Mouse (Mus musculus) CD4-positive helper T cell, adult 2 months (primary cell): ENCODE results near the gene Ltbp1.

Source experiments
- DNase-seq: peaks from one replicate; pipeline ENCODE4 v3.0.0-alpha.2; 2012; ENCODE audit warnings: low read depth, missing footprints, low spot score

The Ltbp1 gene

DNA sequence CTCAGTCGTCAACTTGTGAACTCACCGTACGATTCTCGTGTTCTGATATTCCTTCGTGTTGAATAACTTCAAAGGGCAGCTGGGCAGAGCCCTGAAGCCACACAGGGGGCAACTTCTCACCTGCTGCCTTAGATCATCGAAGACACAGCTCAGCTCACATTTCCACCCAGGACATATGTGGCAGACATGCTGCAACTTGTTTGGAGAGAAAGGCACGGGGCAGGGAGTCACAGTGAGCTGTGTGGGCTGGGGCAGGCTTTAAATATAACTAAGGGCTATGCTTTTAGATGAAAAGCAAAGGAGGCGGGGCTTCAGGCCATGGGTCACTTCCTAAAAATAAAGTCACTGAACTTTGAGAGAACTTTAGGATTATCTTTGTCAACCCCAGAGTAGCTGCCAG lies 51.3 kb downstream of the Ltbp1 start:
- DNase-seq = no peak

DNA sequence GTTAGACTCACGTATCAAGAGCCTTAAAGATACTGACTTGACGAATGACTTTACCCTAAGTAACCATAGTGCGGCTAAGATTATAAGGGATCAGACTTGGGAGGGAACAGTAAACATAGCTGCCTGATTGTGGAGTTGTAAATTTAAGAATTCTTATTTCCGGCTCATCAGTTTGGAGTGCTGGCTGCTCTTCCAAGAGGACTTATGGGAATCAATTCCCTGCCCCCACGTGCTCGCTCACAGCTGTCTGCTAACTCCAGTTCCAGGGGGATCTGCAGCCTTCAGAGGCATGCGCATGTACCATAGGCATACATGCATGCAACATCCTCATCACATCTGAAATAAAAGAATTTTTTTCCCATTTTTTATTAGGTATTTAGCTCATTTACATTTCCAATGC lies 61.0 kb downstream of the Ltbp1 start:
- no peak for DNase-seq

DNA sequence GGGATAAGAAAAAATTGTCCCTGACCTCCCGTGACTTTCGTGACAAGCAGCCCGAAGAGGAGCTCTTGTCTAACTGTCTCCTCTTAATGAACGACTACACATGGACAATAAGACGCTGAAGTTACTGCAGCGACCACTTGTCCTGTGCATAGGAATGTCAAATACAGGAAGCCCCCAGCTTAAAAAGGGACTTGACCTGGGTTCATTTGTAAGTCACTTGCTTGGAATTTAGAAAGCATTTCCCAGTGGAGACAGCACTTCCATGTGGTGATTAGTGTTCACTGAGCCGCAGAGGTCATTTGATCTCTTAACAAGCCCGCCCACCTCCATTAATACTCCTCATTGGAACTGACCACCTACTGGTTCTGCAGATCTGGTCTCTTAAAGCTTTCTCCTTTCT lies 61.9 kb downstream of the Ltbp1 start:
- no peak for DNase-seq

DNA sequence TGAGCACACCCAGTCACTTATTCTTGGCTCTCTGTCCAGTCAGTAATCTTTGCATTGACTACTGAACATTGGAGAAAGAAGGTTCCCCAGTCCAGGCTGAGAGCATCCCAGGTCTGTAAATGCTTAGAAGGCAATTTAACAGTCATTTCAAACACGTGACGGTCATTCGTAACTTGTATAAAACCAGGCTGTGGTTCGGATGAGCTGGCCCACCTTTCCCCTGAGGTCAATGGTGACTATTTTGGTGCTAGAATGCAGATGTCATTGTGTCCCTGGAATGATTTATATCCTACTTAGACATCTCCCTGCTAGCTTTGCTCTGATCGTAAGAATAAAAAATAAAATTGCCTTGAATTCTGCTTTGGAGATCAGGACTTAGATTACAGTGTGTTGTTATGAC lies 63.9 kb downstream of the Ltbp1 start:
- DNase-seq = no peak

DNA sequence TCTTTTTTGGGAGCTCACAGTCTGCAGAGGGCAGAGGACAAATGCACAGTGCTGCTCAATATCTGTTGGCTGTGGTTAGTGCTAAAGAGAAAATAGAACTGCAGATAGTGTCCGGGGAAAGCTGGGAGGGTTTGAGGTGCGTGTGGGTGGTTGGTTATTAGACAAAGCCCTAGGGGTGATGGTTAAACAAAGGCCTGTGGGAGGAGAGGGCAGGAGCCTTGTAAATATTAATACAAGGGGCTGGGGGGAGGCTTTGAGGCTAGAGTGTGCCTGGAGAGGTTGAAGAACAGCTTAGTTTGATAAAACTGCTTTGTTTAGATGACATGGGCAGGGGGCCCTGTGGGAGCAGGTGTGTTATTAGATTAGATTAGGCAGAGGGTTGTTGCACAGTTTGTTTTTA lies 65.8 kb downstream of the Ltbp1 start:
- no peak for DNase-seq

DNA sequence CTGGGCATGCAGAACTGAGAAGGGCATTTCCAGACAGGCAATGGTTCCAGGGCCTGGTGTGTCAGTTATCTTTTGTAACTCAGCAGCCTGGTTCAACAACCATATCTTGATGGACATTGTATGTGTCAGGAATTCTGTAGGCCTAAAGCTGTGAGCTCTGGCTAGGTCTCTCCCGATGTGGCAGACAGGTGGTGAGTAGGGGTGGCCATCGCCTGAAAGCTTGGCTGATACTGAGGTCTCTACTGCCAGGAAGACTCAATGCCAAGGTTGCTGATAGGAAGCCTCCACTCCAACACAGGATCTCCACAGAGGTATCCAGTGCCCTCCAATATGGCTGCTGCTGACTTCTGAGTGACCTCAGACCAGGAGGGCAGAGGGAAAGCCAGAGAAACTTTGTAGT lies 66.4 kb downstream of the Ltbp1 start:
- DNase-seq = no peak

DNA sequence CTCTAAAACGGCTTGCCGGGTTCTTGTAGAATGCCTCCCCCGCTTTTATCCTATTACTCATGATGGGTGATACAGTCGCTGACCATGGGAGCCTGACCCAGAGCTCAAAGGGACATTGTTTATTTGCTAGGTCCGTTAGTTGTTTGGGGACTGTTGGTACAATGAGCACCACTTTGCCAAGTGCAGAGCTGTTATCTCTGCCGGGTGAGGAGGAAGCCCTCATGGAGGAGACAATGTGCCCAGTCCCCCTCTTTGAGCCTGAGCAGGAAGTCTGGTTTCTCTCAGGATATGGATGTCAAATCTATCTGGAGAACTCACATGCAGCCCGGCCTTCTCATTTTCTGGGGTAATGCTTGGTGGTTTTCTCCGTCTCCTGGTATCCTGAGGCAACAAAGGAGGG lies 68.5 kb downstream of the Ltbp1 start:
- DNase-seq = no peak

DNA sequence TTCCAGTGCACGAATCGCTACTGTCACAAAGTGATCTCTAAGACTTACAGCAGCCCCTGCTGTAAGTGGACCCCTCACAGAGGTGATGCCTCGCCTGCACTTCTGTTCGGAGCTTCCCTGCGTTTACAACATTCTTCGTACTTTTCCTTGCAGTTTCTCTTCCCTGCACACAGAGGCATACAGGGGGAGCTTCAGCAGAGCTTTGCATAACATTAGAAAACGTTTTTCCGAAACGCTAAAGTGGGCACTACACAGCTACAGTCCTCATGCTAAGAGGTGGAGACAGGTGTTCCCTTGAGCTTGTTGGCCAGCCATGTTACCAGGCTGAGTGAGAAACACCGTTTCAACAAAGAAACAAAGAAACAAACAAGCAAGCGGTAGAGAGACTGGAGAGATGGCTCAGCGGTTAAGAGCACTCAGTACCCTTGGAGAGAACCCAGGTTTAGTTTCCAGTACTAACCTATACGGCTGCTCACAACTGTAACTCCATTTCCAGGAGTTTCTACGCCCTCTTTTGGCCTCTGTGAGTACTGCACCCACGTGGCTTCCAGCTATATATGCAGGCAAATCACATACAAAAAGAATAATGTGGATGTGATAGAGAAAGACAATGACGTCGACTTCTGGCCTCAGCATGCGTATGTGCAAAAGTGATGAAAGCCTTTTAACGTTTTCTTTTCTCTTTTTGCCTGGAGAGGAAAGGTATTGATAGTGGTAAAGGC lies 69.8 kb downstream of the Ltbp1 start:
- no peak for DNase-seq

DNA sequence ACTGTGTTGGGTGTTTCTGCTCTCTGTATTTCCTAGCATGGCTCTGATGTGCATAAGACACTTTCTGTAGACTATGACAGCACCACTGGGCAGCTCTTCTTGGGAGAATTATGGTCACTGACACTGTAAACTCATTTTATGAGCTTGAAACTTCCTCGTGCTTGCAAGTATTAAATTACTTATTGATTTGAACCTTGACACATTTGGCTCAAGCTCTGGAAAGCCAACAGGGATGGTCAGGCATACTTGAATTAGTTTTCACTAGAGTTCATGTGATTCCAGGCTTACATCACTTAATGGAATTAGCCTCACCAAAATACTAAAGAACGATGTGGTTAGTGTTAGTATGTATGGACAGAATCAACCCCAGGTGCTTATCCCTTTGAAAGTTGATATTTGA lies 76.0 kb downstream of the Ltbp1 start:
- DNase-seq = no peak

DNA sequence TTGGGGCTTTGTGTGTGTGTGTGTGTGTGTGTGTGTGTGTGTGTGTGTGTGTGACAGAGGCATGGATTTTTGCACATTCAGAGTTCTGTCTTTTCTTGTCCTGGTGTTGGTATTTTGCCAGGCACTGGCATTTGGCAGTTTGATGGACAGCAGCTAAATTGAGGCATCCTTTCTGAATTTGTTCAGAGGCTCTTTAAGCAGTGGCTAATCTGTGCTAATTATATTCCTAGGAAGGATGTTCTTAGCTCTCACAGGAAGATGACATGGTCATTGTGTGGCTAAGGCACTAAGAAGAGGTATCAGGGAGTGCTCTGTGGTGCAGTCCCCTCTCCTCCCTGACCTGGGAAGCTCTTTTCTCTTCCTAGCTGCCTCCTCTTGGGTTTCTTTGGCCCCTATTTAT lies 77.1 kb downstream of the Ltbp1 start:
- no peak for DNase-seq

DNA sequence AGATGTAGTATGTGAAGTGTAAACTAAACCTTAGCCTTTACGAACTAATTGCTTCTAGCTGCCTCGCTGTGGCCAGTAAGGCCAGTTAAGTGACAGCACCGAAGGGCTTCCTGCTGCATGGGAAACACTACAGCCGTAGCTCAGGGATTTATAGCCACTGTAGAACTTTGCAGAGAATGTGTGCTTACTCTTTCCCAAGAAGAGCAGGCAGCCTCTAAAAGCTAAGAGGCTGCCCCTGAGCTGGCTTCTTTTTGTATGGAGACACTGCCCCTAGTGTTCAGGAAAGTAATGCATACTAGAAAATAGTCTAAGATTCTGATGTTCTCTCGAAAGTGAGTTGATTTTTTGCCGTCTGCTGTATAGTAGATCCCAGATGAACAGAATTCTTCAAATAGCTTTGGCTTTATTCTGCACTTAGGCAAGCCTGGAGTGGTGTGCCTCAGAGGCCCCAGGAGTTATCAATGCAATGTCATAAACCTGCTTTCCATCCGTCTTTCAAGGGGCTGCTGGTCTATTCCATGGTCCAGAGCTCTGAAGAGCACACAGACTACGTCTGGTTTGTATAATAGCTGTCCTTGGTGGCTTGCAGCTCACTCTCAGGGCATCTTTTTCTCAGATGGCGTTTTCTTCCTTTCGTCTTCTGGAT lies 82.1 kb downstream of the Ltbp1 start:
- no peak for DNase-seq

DNA sequence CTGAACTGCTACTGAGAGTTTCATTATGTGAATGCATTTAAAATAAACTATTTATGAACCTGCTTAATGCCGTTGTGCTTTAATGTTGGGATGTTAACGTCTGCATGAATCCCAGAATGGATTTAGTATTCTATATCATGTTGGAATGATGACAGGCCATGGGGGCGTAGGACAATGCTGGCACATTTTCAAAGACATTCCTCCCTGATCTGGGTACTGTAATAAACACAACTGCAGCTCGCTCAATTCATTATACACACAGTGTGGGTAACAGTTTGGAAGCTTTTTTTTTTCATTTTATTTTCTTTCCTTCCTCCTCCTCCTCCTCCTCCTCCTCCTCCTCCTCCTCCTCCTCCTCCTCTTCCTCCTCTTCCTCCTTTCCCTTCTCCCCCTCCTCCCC lies 82.9 kb downstream of the Ltbp1 start:
- no peak for DNase-seq

DNA sequence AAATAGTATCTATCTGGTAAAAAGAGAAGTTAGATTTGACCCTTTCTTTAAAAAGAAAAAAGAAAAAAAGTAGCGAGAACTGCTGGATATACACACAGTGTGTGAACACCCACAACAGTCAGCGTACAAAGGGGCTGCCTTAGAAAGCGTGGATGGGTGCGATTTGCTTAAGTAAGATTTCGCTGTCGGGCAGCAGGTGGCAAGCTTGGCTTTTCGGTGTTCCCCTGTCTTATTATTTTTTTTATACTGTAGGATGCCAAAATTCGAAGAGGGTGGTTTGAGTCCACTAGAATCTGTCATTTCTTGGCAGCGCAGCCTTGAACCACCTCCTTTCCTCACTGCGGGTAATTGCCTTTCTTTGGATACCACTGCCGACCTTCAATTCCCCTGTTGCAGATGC lies 83.4 kb downstream of the Ltbp1 start:
- no peak for DNase-seq

DNA sequence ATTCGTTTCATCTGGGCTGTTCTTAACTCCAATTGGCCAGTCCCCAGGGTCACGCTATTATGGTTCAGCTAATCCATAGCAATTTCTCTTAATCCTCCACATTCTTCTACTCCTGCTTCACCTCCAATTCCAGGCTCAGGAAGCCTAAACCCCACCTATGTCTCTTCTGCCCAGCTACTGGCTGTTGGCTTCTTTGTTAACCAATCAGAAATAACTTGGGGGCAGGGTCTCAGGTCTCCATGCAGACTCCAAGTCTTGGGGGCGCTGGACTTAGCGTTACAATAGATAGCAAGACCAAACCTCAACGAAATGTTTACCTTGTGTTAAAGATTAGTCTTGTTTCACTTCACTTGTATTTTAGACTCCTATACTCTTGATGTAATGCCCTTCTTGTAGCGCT lies 85.2 kb downstream of the Ltbp1 start:
- DNase-seq = no peak

DNA sequence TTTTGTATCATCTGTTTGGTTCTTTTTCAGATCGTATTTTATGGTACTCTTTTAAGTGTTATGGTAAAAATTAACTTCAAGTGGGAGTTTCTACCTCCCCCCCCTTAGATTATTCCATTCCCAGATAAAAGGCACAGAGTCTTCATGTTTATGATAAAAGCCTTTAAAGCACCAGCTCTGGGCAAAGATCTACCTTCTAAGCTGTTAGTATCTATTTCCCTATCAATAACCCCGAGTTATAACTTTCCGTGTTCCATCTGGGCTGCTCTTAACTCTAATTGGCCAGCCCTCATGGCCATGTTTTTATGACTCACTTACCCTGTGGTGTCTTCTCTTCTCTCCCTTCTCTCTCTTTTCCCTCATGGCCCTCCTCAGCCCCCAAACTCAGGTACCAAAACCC lies 88.2 kb downstream of the Ltbp1 start:
- DNase-seq = no peak

DNA sequence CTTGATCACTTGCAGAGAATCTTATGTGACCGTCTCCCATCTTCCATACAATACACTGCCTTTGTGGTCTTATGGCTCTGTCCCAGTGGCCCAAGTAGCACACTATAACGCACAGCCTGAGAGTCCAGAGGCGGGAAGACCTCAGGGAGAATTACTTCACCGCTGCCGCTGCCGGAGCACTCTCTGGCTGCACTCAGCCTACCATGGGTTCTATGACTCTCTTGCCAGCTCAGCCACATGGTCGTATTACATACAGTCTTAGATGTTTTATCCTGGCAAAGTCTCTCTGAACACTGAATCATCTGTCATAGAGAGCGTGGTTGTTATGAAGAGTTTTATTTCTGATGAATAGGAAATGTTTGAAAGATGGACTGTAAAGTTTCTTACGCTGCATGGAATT lies 89.2 kb downstream of the Ltbp1 start:
- no peak for DNase-seq

DNA sequence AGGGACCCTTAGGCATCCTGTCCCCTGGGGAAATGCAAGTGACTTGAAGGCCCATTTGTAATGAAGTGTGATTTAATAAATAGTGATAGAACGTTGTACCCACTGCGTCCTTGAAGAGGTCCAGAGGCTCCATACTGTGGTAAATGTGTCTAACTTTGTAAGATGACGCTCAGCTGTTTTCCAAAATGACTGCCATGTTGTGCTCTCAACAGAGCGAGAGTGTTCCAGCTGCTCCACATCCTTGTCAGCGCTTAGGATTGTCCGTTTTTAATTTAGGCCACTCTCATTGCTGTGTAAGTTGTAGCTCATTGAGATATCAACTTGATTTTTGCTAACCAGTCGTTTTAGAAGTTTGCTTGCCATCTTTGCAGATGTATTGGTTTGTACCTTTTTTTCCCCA lies 91.4 kb downstream of the Ltbp1 start:
- DNase-seq = no peak

DNA sequence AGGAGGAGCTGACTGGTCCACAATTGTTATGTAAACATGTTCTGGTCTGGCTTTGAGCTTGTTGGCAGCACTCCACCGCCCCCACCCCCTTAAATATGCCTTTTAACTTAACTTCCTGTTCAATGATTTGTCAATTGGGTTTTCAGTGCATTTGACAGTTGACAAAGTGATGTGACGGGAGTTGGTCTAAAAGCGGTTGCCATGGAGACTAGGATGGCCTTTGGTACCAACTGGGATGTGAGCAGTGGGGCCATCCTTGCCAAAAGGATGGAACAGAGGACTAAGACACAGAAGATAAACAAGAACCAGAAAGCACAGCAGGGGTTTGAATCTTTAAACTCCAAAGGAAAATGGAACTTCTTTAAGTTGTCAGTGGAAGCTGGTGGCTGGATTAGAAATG lies 92.0 kb downstream of the Ltbp1 start:
- DNase-seq = no peak

DNA sequence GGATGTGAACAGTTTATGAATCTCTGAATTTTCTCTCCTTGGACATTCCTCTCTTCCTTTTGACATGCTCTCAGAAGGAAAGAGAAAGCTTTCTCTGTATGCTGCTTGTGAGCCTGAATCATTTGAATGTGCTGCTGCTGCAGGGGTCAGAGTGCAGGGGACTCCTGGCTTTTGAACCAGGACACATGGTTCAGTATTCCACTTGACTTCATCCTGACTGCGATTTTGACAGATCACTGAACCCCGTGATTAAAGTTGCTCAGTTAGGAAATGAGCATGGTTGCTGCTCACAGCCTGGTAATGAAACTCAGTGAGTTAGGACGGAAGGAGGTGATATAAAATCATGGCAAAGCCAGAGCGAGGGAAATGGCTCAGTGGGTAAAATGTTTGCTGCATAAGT lies 95.8 kb downstream of the Ltbp1 start:
- DNase-seq = no peak

DNA sequence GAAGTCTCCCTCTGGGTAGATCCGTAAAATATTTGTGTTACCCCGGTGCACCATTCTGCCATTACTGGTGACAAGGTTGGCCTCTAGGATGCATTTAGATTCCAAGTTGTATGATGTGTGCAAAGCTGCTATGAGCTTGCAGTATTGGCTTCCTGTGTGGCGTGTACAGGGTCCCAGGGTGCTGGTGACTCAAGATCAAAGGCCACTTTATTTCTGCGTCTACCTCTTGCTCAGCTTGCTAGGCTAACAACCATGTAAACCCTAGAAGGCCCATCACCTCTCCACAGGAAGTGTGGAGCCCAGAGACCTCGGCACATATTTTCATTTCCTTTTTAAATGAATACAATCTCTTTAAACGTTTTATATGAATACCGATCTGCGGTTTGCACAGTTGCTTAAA lies 96.6 kb downstream of the Ltbp1 start:
- DNase-seq = no peak

DNA sequence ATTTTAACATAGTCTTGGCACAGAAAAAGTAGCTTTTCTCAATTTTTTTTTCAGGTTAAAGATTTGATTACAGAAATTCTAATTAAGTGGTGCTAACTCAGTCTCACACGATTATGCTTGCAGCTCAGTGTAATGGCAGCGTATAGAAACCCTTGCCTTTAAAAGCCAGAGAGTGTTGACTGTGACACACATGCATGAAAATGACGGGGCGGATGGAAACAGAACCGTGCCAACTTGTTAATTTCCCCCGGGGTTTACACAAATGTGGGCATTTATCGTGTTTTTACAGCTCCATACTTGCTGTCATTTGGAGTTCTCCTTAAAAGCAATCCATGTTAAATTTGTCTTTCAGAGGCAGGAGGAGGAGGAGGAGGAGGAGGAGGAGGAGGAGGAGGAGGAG lies 102.0 kb downstream of the Ltbp1 start:
- DNase-seq = no peak

DNA sequence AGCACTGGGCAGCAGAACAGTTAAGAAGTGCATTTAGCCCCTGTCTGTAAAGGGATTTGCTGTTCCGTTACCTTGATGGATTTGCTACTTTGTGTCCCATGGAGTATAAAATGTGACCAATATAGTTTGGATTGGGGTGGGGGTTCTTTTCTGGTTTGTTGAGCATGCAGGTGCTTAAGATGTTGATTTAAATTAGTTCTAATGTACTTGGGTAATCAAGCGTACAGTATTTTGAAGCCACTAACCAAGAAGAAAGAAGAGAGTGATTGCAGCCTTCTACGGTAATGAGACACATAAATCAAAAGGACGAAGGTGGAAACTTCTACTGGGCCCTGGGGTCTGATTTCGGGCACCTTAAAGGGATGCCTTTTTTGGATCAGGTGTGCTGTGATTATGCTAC lies 102.5 kb downstream of the Ltbp1 start:
- DNase-seq = no peak

DNA sequence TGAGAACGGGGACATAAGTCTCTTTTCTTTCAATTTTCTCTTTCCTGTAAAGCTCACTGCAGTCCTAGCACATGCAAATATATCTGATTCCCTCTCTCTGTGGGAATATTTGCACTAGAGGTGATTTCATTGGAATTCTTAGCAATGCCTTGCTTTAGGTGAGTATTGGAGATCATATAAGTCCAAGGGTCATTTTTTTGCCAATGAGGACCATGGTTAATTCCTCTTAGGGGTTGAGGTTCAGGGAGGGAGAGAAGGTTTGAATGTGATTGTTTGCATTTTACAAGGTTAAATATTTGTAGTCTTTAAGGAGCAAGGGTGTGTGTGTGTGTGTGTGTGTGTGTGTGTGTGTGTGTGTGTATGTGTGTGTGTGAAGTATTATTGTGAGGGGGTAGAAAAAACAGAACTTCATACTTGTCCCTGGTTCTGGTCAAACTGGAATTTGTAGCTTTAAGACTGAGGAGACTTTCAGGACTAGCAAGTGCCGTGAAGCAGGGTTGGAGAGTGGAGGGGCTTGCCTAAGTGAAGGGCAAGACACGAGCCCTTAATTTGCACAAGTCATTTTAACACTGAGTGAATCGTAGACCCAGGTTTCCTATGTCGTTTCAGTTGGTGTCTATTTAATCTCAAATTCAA lies 103.8 kb downstream of the Ltbp1 start:
- no peak for DNase-seq
